Mouse (Mus musculus): Measurements from ENCODE around the gene Syne4. TPM values are rescaled to one million over a fixed set of nuclear protein-coding genes. Genes with fewer than 3 reads are reported as not detected.
A peak's percentile ranks its signal among the peaks of the same experiment; 100 is the strongest.

The Syne4 gene
- total RNA-seq, 1 experiment from 2014 or later = 4.0 TPM

GRCm38 (mm10) chr7:30323795-30324194, 9.2 kb downstream of the Syne4 start, which contains the start of gene Sdhaf1:
Gene Sdhaf1 (minus strand): TSS chr7:30323895.
- ATAC-seq (ENCODE audit: extremely low read depth, insufficient number of reproducible peaks, low FRiP score, poor library complexity, severe bottlenecking) = no peak

- ATAC-seq (ENCODE audit: extremely low read depth, insufficient number of reproducible peaks, low FRiP score, poor library complexity, severe bottlenecking) = no peak
Measured at GRCm38 (mm10) chr7:30324300-30324944, 9.8 kb downstream of the Syne4 start.

GRCm38 (mm10) chr7:30325364-30325763, 10.8 kb downstream of the Syne4 start:
- ATAC-seq (ENCODE audit: extremely low read depth, insufficient number of reproducible peaks, low FRiP score, poor library complexity, severe bottlenecking) = peak; percentile 42; the same call in 1 of the 2 replicates

GRCm38 (mm10) chr7:30326427-30326826, 11.8 kb downstream of the Syne4 start:
- ATAC-seq (ENCODE audit: extremely low read depth, insufficient number of reproducible peaks, low FRiP score, poor library complexity, severe bottlenecking) = no peak

GRCm38 (mm10) chr7:30327140-30327539, 12.5 kb downstream of the Syne4 start:
- ATAC-seq (ENCODE audit: extremely low read depth, insufficient number of reproducible peaks, low FRiP score, poor library complexity, severe bottlenecking) = no peak

GRCm38 (mm10) chr7:30328379-30328778, 13.8 kb downstream of the Syne4 start:
- ATAC-seq (ENCODE audit: extremely low read depth, insufficient number of reproducible peaks, low FRiP score, poor library complexity, severe bottlenecking) = no peak

GRCm38 (mm10) chr7:30331887-30332286, 17.3 kb downstream of the Syne4 start:
- peak; percentile 84 for ATAC-seq (ENCODE audit: extremely low read depth, insufficient number of reproducible peaks, low FRiP score, poor library complexity, severe bottlenecking)

GRCm38 (mm10) chr7:30332622-30333259, 18.1 kb downstream of the Syne4 start:
- no peak for ATAC-seq (ENCODE audit: extremely low read depth, insufficient number of reproducible peaks, low FRiP score, poor library complexity, severe bottlenecking)

GRCm38 (mm10) chr7:30333436-30333835, 18.8 kb downstream of the Syne4 start:
- no peak for ATAC-seq (ENCODE audit: extremely low read depth, insufficient number of reproducible peaks, low FRiP score, poor library complexity, severe bottlenecking)

GRCm38 (mm10) chr7:30334563-30334962, 20.0 kb downstream of the Syne4 start:
- ATAC-seq (ENCODE audit: extremely low read depth, insufficient number of reproducible peaks, low FRiP score, poor library complexity, severe bottlenecking) = no peak

GRCm38 (mm10) chr7:30335688-30336087, 21.1 kb downstream of the Syne4 start:
- ATAC-seq (ENCODE audit: extremely low read depth, insufficient number of reproducible peaks, low FRiP score, poor library complexity, severe bottlenecking) = no peak

GRCm38 (mm10) chr7:30336384-30336783, 21.8 kb downstream of the Syne4 start:
- peak; percentile 37; the same call in 1 of the 2 replicates for ATAC-seq (ENCODE audit: extremely low read depth, insufficient number of reproducible peaks, low FRiP score, poor library complexity, severe bottlenecking)

GRCm38 (mm10) chr7:30339432-30340109, 25.0 kb downstream of the Syne4 start:
- no peak for ATAC-seq (ENCODE audit: extremely low read depth, insufficient number of reproducible peaks, low FRiP score, poor library complexity, severe bottlenecking)

- ATAC-seq (ENCODE audit: extremely low read depth, insufficient number of reproducible peaks, low FRiP score, poor library complexity, severe bottlenecking) = no peak
Measured at GRCm38 (mm10) chr7:30346635-30347379, 32.2 kb downstream of the Syne4 start.

- no peak for ATAC-seq (ENCODE audit: extremely low read depth, insufficient number of reproducible peaks, low FRiP score, poor library complexity, severe bottlenecking)
Measured at GRCm38 (mm10) chr7:30347828-30348227, 33.2 kb downstream of the Syne4 start.

- ATAC-seq (ENCODE audit: extremely low read depth, insufficient number of reproducible peaks, low FRiP score, poor library complexity, severe bottlenecking) = peak; percentile 40
Measured at GRCm38 (mm10) chr7:30353279-30353822, 38.7 kb downstream of the Syne4 start.

GRCm38 (mm10) chr7:30354059-30354458, 39.5 kb downstream of the Syne4 start:
- no peak for ATAC-seq (ENCODE audit: extremely low read depth, insufficient number of reproducible peaks, low FRiP score, poor library complexity, severe bottlenecking)

GRCm38 (mm10) chr7:30358378-30359186, 44.0 kb downstream of the Syne4 start:
- ATAC-seq (ENCODE audit: extremely low read depth, insufficient number of reproducible peaks, low FRiP score, poor library complexity, severe bottlenecking) = no peak

Measured in neutrophil, adult 5-6 weeks (primary cell).